Mouse (Mus musculus) brain, embryonic 14.5 days (tissue): ENCODE measurements around the gene Entpd5. TPM values are rescaled to one million over a fixed set of nuclear protein-coding genes. Genes with fewer than 3 reads are reported as not detected.

ENCODE experiments used
- DNase-seq: peaks from one replicate; pipeline ENCODE4 v3.0.0-alpha.2; 2011; ENCODE audit warnings: low read depth
- CTCF ChIP-seq: fragments of 200-500 bp; IDR thresholded peaks from 2 replicates; pipeline ENCODE4 v1.5.1; 2012; ENCODE audit warnings: inconsistent platforms, mild to moderate bottlenecking, moderate library complexity, borderline replicate concordance; ENCODE audit not compliant: insufficient read depth, insufficient read length; ENCODE audit errors: extremely low read depth
- POLR2A ChIP-seq: fragments of 200-500 bp; IDR thresholded peaks from 2 replicates; pipeline ENCODE4 v1.6.1; 2012; ENCODE audit warnings: mild to moderate bottlenecking, inconsistent platforms, borderline replicate concordance; ENCODE audit not compliant: poor library complexity, insufficient read depth, insufficient read length, severe bottlenecking; ENCODE audit errors: extremely low read depth
- polyA plus RNA-seq: library from polyadenylated mRNA; depleted of rRNA; stranded (reverse); fragments of >200 nt; gene quantifications from 2 replicates; pipeline ENCODE4 v1.2.3, GENCODE M21; 2012

The Entpd5 gene
- polyA plus RNA-seq, 1 experiment = 9.8 TPM

DNA sequence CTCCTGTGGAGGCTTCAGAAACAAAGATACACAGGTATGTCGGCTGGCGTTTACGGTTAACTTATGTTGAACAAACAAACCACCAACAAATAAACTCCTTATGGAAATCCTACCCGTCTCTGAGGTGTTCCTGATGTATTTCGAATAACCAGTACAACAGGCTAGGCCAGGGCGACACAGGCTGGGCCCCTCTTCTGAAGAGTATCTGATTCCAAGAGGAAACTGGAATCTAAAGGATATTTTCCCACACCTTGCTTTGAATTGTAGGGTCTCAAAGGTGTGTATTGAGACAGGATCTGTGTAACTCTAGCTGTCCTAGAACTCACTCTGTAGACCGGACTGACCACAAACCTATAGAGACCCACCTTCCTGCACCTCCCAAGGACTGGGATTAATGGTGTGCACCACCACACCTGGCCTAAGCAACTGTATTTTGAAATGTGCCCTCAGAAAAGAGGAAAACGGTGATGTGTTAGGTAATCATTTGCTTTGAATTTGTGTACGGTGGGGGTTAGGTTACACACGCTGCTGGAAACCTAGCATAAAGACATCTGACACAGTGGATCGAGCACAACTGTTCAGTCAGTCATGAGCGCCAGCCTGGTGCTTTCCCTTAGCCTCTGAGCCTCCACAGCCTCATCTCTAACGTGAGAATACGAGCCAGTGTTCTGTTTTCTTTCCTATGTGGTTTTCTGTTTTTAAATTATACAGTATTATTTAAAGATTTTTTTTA, 11.7 kb downstream of the Entpd5 start:
- no peak for DNase-seq
- TF ChIP-seq POLR2A (no peak), CTCF (no peak)

DNA sequence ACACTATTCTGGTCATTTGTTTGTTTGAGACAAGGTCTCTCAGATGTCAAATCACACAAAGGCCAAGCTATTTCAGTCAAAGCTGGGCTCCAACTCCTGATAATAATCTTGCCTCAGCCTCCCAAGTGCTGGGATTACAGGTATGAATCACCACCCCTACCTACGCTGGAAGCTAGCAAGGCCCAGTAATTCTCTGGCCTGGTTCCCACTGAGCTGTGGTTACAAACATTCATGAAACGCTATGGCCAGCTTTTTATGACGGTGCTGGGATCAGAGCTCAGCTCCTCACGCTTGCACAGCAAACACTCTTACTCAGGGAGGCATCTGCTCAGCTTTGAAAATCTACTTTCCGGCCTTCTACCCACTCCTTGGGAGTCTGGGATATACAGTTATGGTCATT, 15.0 kb downstream of the Entpd5 start:
- TF ChIP-seq CTCF (no peak), POLR2A (no peak)

DNA sequence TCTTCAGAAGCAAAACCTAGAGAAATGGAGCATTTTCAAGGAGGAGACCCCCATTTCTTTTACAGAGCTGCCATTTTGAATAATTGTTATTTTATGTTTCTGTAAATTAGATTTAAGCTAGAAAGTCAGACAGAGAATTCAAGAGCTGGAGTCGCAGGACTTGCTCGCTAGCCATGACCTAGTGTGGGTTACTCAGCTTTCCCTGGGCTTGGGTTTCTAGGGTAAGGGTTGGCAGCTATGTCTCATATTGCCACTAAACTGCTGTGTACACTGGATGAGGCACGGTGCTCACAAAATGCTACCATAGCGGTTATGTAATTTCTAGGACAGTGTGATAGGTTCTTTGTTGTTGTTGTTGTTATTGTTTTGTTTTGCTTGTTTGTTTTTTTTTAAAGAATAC, 16.1 kb downstream of the Entpd5 start:
- no peak for DNase-seq
- TF ChIP-seq POLR2A (no peak), CTCF (no peak)

More for the DNA sequence above, 15.0 kb downstream of the Entpd5 start:
- no peak for DNase-seq

DNA sequence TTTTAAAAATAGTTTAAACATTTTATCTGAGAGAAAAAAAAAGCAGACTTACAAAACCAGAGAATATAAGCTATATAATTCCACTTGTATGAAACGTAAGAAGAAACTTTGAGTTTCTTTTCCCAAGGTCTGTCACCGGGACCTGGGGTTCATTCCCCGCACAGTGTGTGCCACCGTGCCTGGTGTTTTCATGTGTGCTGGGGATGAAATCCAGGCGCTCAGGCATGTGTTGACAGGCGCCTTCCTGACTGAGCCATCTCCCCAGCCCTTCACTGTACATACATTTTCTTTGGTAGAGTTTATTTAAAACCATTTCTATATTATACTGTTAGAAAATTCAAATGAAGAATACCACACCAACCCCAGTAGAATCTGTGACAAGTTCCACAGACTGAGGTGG, 18.5 kb downstream of the Entpd5 start:
- DNase-seq = no peak
- TF ChIP-seq POLR2A (no peak), CTCF (no peak)

DNA sequence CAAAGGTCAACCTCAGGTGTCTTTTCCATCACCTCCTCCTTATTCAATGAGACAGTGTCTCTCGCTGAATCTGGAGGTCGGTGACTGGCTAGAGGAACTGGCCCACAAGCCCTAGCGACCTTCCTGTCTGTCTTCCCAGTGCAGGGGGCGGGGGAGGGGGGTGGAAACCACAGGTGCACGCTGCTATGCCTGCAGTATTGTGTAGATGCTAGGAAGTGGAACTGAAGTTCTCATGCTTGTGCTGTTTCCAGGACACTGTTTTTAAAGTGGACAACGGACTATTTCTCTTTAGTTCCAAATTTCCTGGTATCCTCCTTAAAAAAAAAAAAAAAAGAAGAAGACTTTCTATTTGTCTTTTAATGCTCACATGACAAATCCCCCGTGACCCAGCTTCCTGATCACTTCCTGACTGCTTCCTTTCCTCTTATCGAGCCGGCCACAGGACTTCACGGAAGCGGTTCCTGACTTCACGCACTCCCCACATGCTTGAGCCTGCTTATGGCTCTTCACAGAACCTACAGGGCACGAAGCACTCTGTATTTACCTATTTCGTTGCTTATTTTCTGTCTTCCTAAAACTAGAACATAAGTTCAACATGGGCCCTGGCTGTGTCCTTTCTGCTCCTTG, 19.9 kb downstream of the Entpd5 start:
- no peak for TF ChIP-seq CTCF
- TF ChIP-seq POLR2A = no peak
- no peak for DNase-seq

DNA sequence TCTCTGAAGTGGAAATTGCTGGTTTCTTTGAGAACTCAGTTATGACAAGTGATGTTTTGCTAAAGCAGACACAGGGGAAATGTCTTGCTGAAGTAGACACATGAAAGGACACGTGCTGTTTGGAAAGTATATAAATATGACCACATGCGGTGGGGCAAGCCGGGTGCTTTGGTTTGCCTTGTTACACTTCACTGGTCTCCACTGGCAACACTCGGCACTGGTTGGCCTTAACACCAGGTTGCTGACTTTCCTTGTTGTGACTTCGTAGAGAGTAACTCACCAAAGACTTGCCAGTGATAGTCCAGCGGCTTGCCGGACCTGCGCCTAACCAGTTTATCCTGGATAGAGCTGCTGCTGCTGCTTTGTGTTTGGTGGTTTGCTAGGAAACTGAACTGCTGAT, 20.7 kb downstream of the Entpd5 start:
- TF ChIP-seq CTCF (no peak), POLR2A (no peak)
- DNase-seq = no peak

DNA sequence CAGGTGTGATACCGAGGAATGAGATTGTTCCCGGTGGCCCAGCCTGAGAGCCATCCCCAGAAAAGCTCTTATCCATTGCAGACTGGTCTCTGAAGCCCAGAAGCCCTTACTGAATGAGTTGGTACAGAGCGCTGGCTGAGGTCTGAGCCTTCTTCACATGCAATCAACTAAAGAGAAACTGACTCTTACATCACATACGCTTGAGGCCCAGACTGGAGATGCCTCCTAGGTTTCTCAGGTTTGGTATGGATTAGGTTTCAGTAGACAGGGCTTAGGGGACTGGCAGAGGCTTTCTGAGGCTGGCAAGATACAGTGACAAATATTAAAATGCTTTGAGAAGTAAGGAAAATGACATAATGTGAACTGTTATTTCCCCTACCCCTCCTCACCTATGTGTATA, 23.4 kb downstream of the Entpd5 start:
- no peak for TF ChIP-seq CTCF
- no peak for TF ChIP-seq POLR2A
- DNase-seq = no peak

DNA sequence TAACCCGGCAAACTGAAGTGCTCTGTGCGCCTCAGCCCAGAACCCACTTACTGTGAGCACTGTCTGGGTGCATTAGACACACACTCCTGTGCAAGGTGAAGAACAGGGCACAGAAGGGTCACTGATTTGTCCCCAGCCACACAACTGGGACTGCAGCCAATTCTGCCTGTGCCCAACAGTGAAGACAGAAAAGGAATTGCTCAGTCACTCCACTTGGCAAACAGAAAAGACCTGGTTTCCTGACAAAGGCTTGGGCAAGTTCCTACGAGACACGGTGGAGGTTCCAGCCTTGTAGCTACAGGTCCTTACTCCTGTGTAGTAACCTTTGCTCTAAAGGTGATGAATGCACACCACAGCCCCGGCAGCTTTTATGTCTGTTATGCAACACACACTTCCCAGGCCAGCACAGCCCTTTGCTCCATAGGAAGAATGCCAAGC, 24.2 kb downstream of the Entpd5 start:
- DNase-seq = peak; percentile 45
- TF ChIP-seq CTCF (no peak), POLR2A (no peak)

DNA sequence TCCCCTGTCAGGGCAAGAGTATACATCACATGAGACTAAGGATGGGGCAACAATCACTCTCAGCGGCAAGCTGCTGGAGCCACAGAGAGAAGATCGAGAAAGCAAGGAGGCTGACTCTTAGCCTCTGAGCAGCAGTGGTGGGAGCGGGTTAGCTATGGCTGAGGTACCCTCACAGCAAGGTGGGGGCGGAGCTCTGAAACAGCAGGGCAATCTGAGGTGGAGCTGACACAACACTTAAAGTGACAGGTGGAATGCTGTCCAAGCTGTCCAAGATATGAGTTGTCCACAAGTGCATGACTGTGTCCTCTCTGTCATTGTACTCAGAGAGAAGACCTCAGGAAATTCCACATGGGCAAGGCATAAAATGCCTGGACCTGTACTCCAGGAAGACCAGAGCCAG, 26.5 kb downstream of the Entpd5 start:
- TF ChIP-seq POLR2A (no peak), CTCF (no peak)

DNA sequence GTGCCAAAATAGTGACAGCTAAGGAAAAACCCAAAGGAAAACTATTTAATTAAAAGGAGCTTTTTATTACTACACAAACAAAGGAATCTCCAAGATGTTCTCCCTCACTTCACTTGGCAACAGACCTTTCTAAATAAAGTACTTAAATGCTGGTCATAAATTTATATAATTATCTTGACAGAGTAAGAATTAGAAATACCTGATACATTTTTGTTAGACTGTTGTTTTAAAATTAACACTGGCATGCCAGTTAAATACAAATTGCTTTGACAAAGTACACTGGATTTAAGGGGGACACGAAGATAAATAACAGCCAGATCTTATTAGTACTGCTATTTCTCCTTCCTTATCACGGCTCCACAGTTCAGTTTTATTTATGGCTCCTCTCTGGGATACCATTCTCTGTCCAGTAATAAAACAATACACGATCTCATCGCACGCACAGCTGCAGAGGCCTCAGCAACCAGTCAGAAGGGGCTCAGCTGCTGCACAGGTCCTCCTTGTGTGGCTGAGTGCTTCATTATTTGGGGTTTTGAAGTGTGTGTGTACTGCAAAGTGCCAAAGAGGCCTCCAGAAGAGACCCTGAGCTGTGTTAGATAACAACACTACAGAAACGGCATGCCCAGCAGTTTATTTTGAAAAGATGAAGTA, 34.9 kb downstream of the Entpd5 start:
- peak; percentile 3 for DNase-seq
- TF ChIP-seq CTCF (no peak), POLR2A (no peak)

More for the DNA sequence above, 26.5 kb downstream of the Entpd5 start:
- no peak for DNase-seq

DNA sequence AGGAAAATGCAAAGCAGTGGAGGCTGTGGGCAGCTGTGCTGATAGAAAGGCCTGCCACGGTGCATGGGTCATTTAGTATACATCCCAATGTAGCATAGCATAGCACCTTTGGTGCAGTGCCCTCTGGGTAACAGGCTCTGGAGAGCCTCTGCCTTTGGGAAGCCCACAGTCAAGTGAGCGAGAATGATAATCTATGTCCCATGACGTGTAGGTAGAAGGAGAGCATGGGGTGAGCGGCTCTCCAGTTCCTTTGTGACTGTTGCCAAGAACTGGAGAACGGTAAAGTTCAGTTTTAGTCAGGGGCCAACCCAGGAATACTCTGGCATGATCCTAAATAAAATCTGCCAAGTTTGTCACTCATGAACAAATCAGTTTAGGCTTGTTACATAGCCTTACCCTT, 37.2 kb downstream of the Entpd5 start:
- no peak for TF ChIP-seq CTCF
- no peak for TF ChIP-seq POLR2A
- DNase-seq = no peak

DNA sequence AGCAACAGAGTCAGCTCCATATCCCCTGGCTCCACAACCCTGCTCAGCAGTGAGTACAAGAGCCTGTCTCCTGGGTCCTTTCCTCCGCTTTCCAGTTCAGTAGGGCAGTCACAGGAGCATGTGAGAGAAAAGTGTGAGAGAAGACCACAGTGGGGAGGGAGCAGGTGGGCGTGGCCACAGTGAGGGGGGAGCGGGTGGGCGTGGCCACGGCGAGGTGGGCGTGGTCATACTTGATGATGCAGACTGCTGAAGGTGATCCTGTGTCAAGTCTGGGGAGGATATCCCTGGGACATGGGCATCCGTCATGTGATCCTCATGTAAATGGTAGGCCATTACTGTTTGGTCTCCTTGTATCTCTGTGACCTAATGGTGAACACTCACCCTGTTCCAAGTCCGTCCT, 41.9 kb downstream of the Entpd5 start:
- TF ChIP-seq CTCF (no peak), POLR2A (no peak)
- no peak for DNase-seq

DNA sequence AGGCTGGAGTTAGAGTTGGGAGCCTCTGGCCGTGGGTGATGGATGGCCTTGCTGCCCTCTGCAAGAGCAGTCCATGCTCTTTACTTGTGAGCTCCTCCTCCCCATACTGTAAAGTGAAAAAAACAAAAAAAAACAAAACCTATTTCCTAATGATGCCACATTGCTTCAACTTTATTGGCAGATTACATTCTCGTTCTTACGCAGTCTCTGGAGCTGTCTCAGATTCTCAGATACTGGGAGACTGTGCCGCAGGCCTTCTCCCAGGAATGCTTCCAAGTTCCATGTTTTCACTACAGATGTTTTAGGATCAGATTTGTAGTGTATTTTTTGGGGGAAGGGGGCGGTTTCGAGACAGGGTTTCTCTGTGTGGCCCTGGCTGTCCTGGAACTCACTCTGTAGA, 43.7 kb downstream of the Entpd5 start:
- TF ChIP-seq CTCF = no peak
- no peak for TF ChIP-seq POLR2A
- no peak for DNase-seq
